Mouse (Mus musculus): ENCODE measurements around the gene Gstm7.
"Not testable (repeated sequence)": the region's sequence is repeated elsewhere in the genome, so short reads cannot be mapped to it uniquely, and the experiment has no call there.

Gstm7 gene

DNA sequence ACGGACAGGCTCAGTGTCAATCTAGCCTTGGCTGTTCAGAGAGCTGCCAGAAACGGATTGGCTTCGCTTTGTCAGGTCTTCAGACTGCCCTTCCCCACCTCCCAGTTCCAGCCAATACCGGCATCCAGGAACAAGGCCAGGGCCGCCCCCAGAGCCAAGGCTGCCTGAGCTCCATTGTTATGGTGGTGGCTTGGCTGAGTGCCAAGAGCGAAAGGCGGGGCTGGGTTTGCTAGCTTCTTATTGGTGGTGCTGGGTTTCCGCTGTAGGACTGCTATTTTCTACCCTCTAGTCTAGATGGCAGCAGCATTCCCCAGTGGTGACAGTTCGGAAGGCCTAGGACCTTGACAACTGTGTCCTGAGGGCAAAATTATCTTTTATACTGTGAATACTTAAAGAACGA, at the start of gene Gstm7:
Gene Gstm7 (minus strand): TSS at position 148 of the 400 bp plus-strand sequence.
- no peak for DNase-seq (ENCODE audit: low read depth, low spot score)

- no peak for DNase-seq (ENCODE audit: low read depth, low spot score)
Observed at GRCm38 (mm10) chr3:107981261-107981660, 49.6 kb upstream of the Gstm7 start.

- DNase-seq (ENCODE audit: low read depth, low spot score) = no peak
Observed at GRCm38 (mm10) chr3:107977691-107978090, 46.1 kb upstream of the Gstm7 start.

GRCm38 (mm10) chr3:107974237-107974636, 42.6 kb upstream of the Gstm7 start:
- no peak for DNase-seq (ENCODE audit: low read depth, low spot score)

- no peak for DNase-seq (ENCODE audit: low read depth, low spot score)
Observed at GRCm38 (mm10) chr3:107972070-107972469, 40.5 kb upstream of the Gstm7 start.

DNA sequence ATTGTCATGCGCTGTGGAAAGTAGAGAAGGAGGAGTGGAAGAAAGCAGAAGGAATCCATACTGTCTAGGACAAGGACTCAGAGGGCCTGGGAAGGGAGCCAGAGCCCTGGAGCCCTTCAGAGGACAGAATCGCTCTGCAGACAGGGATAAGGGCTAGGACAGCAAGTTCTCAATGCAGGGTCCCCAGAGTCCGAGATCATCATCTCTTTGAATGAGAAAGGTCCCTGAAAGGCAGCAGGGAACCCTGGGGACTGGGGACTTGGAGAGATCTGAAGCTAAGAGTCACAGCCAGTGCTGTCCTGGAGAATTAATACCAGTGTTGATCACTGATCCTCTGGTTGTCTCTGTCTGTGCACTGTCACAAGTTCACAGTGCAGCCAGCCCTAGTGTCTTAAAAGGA, 39.5 kb upstream of the Gstm7 start:
- not testable (repeated sequence) for DNase-seq (ENCODE audit: low read depth, low spot score)

- DNase-seq (ENCODE audit: low read depth, low spot score) = no peak
Observed at GRCm38 (mm10) chr3:107968724-107969395, 37.2 kb upstream of the Gstm7 start, which contains the start of gene Gstm3. Gene Gstm3 (minus strand): TSS chr3:107969283.

DNA sequence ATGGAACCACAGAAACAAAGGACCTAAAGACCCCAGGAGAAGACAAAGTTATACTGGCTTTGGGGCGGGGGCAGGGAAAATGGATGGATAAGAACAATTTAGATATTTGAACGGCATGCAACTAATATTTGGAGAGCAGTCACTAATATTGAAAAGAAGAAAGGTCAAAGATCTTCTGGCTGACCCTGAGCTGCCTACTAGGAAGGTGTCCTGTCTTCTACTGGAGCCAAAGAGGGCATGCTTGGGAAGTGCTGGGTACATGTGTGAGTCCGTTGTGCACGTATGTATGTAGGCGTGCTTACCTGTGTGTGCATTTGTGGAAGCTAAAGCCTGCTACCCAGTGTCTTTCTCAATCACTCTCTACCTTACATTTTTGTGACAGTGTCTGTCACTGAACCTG, 35.0 kb upstream of the Gstm7 start:
- no peak for DNase-seq (ENCODE audit: low read depth, low spot score)

DNA sequence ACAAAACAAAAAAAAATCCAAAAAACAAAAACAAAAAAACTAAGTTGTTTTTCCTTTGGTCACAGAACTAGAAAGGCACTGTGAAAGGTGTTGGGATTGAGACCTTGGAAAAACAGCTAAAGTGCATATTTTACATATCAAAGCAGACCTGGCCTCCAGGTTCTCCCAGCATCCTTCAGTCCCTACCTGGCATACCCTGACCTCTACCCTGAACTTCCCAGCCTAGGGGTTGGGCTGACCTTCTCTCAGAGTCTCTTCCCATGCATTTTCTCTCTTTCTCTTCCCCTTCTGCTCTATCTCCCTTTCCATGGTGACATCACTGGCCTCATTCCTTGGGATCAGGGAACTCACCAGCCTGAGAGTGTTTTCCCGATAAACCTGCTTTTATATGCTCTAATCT, 34.0 kb upstream of the Gstm7 start:
- no peak for DNase-seq (ENCODE audit: low read depth, low spot score)

DNA sequence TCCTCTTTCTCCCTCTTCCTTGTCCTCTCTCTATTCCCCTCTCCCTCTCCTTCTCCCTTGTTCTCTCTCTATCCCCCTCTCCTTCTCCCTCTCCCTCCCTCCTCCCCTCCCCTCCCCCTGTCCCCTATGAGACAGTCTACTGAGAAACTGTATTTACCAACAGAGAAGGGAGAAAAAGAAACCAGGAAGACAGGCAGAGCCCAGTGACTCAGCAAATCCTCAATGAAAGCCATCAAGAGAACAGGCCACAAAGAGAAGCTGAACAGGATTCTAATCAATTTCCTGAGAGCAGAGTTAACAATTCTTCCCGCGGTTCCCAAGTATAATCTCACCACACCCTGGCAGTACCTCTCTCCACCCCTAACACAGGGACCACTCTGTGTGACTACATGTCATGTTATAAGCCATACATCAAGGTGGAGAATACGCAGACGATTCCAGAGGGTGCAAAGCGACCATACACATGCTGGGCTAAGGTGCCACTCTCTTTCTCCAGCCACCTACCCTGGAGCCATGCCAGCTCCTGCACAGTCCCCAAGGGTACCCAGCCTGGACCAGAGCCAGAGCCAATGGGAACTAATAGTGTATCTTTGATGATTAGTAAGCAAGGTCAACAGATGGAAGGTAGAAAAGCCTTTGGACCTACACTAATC, 33.2 kb upstream of the Gstm7 start:
- DNase-seq (ENCODE audit: low read depth, low spot score) = peak; percentile 15

- DNase-seq (ENCODE audit: low read depth, low spot score) = no peak
Observed at GRCm38 (mm10) chr3:107964026-107964425, 32.4 kb upstream of the Gstm7 start.

DNA sequence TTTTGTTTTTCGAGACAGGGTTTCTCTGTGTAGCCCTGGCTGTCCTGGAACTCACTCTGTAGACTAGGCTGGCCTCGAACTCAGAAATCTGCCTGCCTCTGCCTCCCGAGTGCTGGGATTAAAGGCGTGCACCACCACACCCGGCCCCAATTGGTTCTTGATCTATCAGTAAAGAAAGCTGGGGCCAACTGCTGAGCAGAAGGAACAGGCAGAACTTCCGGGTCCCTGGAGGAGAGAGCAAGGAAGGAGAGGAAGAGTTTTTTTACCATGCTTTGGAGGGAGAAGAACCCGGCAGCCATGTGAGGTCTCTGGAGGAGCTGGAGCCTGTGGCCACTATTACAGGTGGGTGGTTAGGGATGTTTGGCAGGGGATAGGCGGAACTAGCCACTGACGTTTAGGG, 23.6 kb upstream of the Gstm7 start:
- not testable (repeated sequence) for DNase-seq (ENCODE audit: low read depth, low spot score)

DNA sequence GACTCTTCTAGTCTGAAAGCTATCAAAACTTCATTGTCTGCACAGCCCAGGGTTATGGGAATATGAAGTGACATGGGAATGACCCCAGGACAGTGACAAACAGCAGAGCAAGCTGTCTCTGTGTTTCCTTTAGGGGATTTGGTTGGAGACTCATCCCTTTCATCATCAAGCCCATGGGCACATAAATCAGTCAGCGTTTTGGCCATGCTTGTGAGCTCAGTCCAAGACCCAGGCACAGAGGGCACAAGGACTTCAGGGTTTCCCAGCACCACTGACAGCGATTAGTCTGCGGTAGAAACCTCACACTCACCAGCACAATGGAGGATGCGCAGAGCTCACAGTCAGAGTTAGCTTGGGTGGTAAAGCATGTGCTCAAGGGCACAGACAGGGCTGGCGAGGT, 22.3 kb upstream of the Gstm7 start:
- DNase-seq (ENCODE audit: low read depth, low spot score) = no peak

- no peak for DNase-seq (ENCODE audit: low read depth, low spot score)
Observed at GRCm38 (mm10) chr3:107953328-107953755, 21.7 kb upstream of the Gstm7 start.

- no peak for DNase-seq (ENCODE audit: low read depth, low spot score)
Observed at GRCm38 (mm10) chr3:107950531-107950930, 18.9 kb upstream of the Gstm7 start.

DNA sequence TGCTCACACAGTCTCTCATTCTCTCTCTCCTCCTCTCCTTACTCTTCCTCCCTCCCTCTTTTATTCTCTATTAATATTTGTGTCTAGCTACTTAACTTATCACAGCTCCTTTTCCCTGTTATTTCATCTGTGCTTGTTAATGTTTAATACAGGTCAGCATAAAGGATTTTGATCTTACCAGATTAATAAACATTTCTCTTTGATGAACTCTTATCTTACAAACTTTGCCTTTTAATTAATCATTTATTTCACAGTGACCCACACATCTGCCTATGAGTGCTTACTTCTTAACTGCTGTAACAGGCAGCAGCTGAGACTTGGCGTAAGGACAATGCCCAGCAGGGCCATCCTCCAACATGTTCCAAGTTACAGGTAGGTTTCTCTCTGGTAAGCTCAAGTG, 17.8 kb upstream of the Gstm7 start:
- DNase-seq (ENCODE audit: low read depth, low spot score) = not testable (repeated sequence)

- no peak for DNase-seq (ENCODE audit: low read depth, low spot score)
Observed at GRCm38 (mm10) chr3:107945729-107946128, 14.1 kb upstream of the Gstm7 start.

- no peak for DNase-seq (ENCODE audit: low read depth, low spot score)
Observed at GRCm38 (mm10) chr3:107943239-107943990, 11.8 kb upstream of the Gstm7 start, which contains the start of gene Gstm6. Gene Gstm6 (minus strand): TSS chr3:107943749.

DNA sequence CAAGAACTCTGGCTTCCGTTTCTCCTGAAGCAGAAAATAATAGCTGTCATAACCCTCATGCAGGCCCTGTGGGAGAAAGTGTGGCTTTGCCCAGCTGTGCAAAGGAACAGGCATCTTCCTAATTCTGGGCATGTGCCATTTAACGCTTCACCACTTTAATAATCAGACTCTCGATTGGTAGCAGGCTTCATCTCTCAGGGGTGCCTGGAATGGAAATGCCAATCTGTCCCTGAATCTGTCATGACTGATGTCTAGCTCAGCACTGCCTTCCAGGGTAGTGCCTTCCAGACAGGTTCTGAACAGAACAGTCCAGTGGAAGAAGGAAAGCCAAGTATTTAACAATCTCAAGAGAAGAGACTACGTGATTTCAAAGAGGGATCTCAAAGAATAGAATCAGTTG, 9.6 kb upstream of the Gstm7 start:
- DNase-seq (ENCODE audit: low read depth, low spot score) = no peak

GRCm38 (mm10) chr3:107940524-107940923, 8.9 kb upstream of the Gstm7 start:
- DNase-seq (ENCODE audit: low read depth, low spot score) = no peak

DNA sequence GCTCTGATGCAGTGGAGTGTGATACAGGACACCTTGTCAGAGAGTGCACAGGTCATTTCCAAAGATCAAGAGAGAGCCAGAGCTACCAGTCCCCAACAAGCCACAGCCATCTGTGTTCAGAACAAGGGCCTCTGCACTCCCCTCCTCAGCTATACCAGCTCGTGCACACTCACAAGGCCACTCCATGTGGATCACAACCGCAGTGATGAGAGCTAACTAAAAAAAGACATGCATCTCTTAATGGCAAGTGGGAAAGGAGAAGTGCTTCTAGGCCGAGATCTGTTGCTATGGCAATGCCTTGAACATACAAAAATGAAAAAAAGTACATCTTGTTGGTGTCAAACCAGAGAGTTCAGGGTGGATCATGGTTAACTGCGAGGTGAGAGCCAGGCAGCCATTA, 8.2 kb upstream of the Gstm7 start:
- DNase-seq (ENCODE audit: low read depth, low spot score) = no peak

- peak; percentile 16 for DNase-seq (ENCODE audit: low read depth, low spot score)
Observed at GRCm38 (mm10) chr3:107939403-107939802, 7.8 kb upstream of the Gstm7 start.
